Mouse (Mus musculus) kidney, embryonic 15.5 days (tissue): Measurements from ENCODE around the gene Wdr66. TPM values are rescaled to one million over a fixed set of nuclear protein-coding genes. Genes with fewer than 3 reads are reported as not detected.
A peak's percentile ranks its signal among the peaks of the same experiment; 100 is the strongest.

Experiments
- ATAC-seq: fragments of 200-750 bp; cut with Nextera tagmentation; replicated peaks from 2 replicates; pipeline ENCODE4 v1.8.0; 2017; ENCODE audit warnings: moderate TSS enrichment; ENCODE audit not compliant: low FRiP score
- H3K27ac ChIP-seq: fragments of 300-500 bp; sonication (generic); 2 replicates; pipeline ENCODE4 v1.5.1; 2015; ENCODE audit warnings: mild to moderate bottlenecking, inconsistent platforms
- H3K27me3 ChIP-seq: fragments of 300-500 bp; sonication (generic); 2 replicates; pipeline ENCODE4 v1.6.1; 2015; ENCODE audit warnings: inconsistent platforms
- H3K36me3 ChIP-seq: fragments of 300-500 bp; sonication (generic); 2 replicates; pipeline ENCODE4 v1.6.1; 2015; ENCODE audit warnings: inconsistent platforms
- H3K4me1 ChIP-seq: fragments of 300-500 bp; sonication (generic); 2 replicates; pipeline ENCODE4 v1.6.1; 2015; ENCODE audit warnings: inconsistent platforms
- H3K4me2 ChIP-seq: fragments of 300-500 bp; sonication (generic); 2 replicates; pipeline ENCODE4 v1.6.1; 2015; ENCODE audit warnings: moderate library complexity, mild to moderate bottlenecking, inconsistent platforms
- H3K4me3 ChIP-seq: fragments of 300-500 bp; sonication (generic); replicated peaks from 2 replicates; pipeline ENCODE4 v1.5.1; 2015; ENCODE audit warnings: mild to moderate bottlenecking, inconsistent platforms
- H3K9ac ChIP-seq: fragments of 300-500 bp; sonication (generic); 2 replicates; pipeline ENCODE4 v1.6.1; 2015; ENCODE audit warnings: mild to moderate bottlenecking, inconsistent platforms
- H3K9me3 ChIP-seq: fragments of 300-500 bp; sonication (generic); replicated peaks from 2 replicates; pipeline ENCODE4 v1.6.1; 2016; ENCODE audit warnings: inconsistent platforms
- WGBS: fragments of 180-500 bp; shearing (Covaris S2); methylation state at CpG from one replicate; pipeline ENCODE4 v1.1.7; 2015; ENCODE audit warnings: mixed read lengths; 5-methylcytosine and 5-hydroxymethylcytosine counted together
- polyA plus RNA-seq: library from polyadenylated mRNA; unstranded; fragments of >200 nt; fragmentation: Nextera tagmentation; extraction: Ambion mirVana; gene quantifications from 2 replicates; pipeline ENCODE4 v1.2.1, GENCODE M21; 2015

Gene Wdr66
- polyA plus RNA-seq, 1 experiment from 2014 or later: 1.5 TPM

- Histone ChIP-seq H3K4me1 (peaks cover 55% of the 10 kb centered on the region), H3K27me3 (no peaks in the 10 kb centered on the region), H3K36me3 (peaks cover 7% of the 10 kb centered on the region; the same call in 1 of the 2 replicates), H3K4me3 (peak overlapping the region; percentile 91), H3K9me3 (no peaks in the 10 kb centered on the region), H3K4me2 (peak overlapping the region; percentile 83), H3K27ac (peak overlapping the region; percentile 98), H3K9ac (peak overlapping the region; percentile 94)
- ATAC-seq: peak; percentile 40
- 43% methylated on average over 7 of the region's 7 CpGs for WGBS
Measured at GRCm38 (mm10) chr5:123346701-123347270, 94.9 kb downstream of the Wdr66 start.

- H3K27me3 ChIP-seq: no peaks in the 10 kb centered on the region
- H3K36me3 ChIP-seq: peaks cover 19% of the 10 kb centered on the region
- H3K9me3 ChIP-seq: no peaks in the 10 kb centered on the region
- 65% methylated on average over 2 of the region's 2 CpGs for WGBS
- no peak overlapping the region for H3K4me3 ChIP-seq
- no peak for ATAC-seq
- no peak overlapping the region for H3K9ac ChIP-seq
- peak overlapping the region; percentile 98 for H3K27ac ChIP-seq
- peaks cover 55% of the 10 kb centered on the region for H3K4me1 ChIP-seq
- H3K4me2 ChIP-seq: peak overlapping the region; percentile 83; the same call in 1 of the 2 replicates
Measured at GRCm38 (mm10) chr5:123347985-123348384, 96.1 kb downstream of the Wdr66 start.

- Histone ChIP-seq H3K4me3 (no peak overlapping the region), H3K9me3 (no peaks in the 10 kb centered on the region), H3K4me2 (no peak overlapping the region), H3K27ac (no peak overlapping the region), H3K36me3 (peaks cover 40% of the 10 kb centered on the region), H3K4me1 (peaks cover 48% of the 10 kb centered on the region), H3K9ac (no peak overlapping the region), H3K27me3 (no peaks in the 10 kb centered on the region)
- ATAC-seq: no peak
- WGBS: 64% methylated on average over 10 of the region's 10 CpGs
Measured at GRCm38 (mm10) chr5:123350386-123350785, 98.5 kb downstream of the Wdr66 start.

DNA sequence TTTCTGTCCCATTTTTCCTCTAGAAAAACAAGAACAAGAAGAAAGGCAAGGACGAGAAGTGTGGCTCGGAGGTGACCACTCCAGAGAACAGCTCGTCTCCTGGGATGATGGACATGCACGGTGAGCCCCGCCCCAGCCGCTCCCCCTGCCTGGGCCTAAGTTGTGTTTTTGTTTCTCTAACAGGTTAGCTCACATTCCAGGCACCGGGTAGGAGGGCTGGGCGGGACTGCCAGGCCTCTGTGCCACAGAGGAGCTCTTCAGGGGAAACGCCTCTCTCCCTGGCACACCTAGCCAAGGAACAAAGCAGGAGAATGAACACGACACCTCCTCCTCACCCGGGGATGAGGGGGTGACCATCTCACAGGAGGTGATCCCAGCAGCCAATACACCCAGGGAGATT lies 104.0 kb downstream of the Wdr66 start:
- no peak overlapping the region for H3K9ac ChIP-seq
- no peak overlapping the region for H3K4me2 ChIP-seq
- WGBS: 60% methylated on average over 11 of the region's 11 CpGs
- no peak overlapping the region for H3K4me3 ChIP-seq
- no peak for ATAC-seq
- H3K4me1 ChIP-seq: peaks cover 24% of the 10 kb centered on the region
- H3K36me3 ChIP-seq: peaks cover 81% of the 10 kb centered on the region
- no peaks in the 10 kb centered on the region for H3K27me3 ChIP-seq
- H3K9me3 ChIP-seq: no peaks in the 10 kb centered on the region
- 0 out of 2 replicates have a peak overlapping the region, but pooled peaks have one; percentile 9 for H3K27ac ChIP-seq

DNA sequence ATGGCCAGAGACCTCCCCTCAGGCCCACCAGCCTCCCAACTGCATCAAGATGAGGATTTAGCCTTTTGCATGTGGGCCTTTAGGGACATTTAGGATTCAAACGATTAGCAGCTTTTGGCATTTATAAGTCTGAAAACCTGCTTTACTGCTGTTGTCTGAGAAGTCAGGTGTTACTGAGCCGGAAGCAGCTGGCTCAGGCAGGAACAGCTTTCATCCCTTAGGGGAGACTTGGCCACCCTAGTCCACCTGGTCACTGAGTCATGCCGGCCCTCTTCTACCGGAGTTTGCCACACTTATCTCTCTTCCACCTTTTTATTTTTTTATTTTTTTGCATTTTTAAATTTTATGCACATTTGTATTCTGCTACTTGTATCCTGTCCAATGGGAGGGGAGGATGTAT lies 105.4 kb downstream of the Wdr66 start:
- H3K4me2 ChIP-seq: no peak overlapping the region
- peaks cover 87% of the 10 kb centered on the region for H3K36me3 ChIP-seq
- H3K27ac ChIP-seq: no peak overlapping the region

GRCm38 (mm10) chr5:123359431-123359830 lies 107.5 kb downstream of the Wdr66 start:
- Histone ChIP-seq H3K4me2 (no peak overlapping the region), H3K4me3 (no peak overlapping the region), H3K27me3 (no peaks in the 10 kb centered on the region), H3K27ac (peak overlapping the region; percentile 73), H3K36me3 (peaks cover 91% of the 10 kb centered on the region), H3K9ac (no peak overlapping the region), H3K4me1 (peaks cover 26% of the 10 kb centered on the region), H3K9me3 (no peaks in the 10 kb centered on the region)
- 60% methylated on average over 6 of the region's 6 CpGs for WGBS
- ATAC-seq: peak; percentile 91

More for the DNA sequence above, 105.4 kb downstream of the Wdr66 start:
- 83% methylated on average over 4 of the region's 4 CpGs for WGBS
- Histone ChIP-seq H3K4me1 (peaks cover 19% of the 10 kb centered on the region), H3K9ac (no peak overlapping the region), H3K4me3 (no peak overlapping the region), H3K27me3 (no peaks in the 10 kb centered on the region), H3K9me3 (no peaks in the 10 kb centered on the region)
- ATAC-seq: no peak

GRCm38 (mm10) chr5:123362911-123363310 lies 111.0 kb downstream of the Wdr66 start:
- no peak for ATAC-seq
- peaks cover 19% of the 10 kb centered on the region for H3K4me1 ChIP-seq
- H3K4me2 ChIP-seq: no peak overlapping the region
- H3K27ac ChIP-seq: no peak overlapping the region
- peaks cover 89% of the 10 kb centered on the region for H3K36me3 ChIP-seq
- no peaks in the 10 kb centered on the region for H3K9me3 ChIP-seq
- 86% methylated on average over 4 of the region's 4 CpGs for WGBS
- H3K27me3 ChIP-seq: no peaks in the 10 kb centered on the region
- H3K9ac ChIP-seq: no peak overlapping the region
- H3K4me3 ChIP-seq: no peak overlapping the region

DNA sequence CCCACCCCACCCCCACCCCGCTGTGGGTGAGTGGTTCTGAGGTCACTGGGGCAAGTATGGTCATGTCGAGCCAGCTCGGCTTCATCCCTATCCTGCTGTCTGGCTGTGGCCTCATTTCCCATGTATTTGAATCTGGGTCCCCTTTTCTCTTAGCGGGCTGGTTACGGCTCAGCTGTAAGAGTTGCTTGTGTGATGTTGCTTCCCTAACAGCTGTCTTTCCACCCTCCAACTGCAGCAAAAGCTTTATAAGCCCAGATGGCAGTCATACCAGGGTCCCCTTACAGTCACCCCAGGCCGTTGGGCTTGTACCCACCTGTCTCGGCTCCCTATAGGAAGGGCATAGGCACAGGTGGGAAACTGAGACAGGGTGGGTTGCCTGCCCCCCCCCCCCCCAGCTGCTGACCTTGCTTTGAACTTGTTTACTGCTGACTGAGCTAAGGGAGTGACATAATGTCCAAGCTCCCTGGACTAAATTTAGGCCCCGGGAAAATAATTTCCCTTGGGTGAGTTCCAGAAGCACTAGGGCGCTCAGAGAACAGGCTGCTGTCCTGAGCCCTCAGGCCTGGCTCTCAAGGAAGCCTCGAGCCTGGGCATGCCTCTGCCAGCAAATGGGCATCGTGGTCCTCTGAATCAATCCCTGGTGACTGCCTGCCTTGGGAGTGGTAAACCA lies 112.5 kb downstream of the Wdr66 start:
- Histone ChIP-seq H3K4me2 (no peak overlapping the region), H3K9me3 (no peaks in the 10 kb centered on the region), H3K4me3 (no peak overlapping the region), H3K27ac (peak overlapping the region; percentile 62; the same call in 1 of the 2 replicates), H3K9ac (no peak overlapping the region), H3K27me3 (no peaks in the 10 kb centered on the region), H3K4me1 (peaks cover 11% of the 10 kb centered on the region), H3K36me3 (peaks cover 89% of the 10 kb centered on the region)
- 76% methylated on average over 11 of the region's 11 CpGs for WGBS
- ATAC-seq: no peak

- ATAC-seq: no peak
- H3K4me3 ChIP-seq: no peak overlapping the region
- H3K9me3 ChIP-seq: no peaks in the 10 kb centered on the region
- peaks cover 98% of the 10 kb centered on the region for H3K36me3 ChIP-seq
- no peak overlapping the region for H3K4me2 ChIP-seq
- H3K27ac ChIP-seq: no peak overlapping the region
- H3K27me3 ChIP-seq: no peaks in the 10 kb centered on the region
- peaks cover 9% of the 10 kb centered on the region for H3K4me1 ChIP-seq
- H3K9ac ChIP-seq: no peak overlapping the region
- 80% methylated on average over 13 of the region's 13 CpGs for WGBS
Measured at GRCm38 (mm10) chr5:123368869-123369488, 117.1 kb downstream of the Wdr66 start.

- Histone ChIP-seq H3K9me3 (no peaks in the 10 kb centered on the region), H3K36me3 (peaks cover 93% of the 10 kb centered on the region), H3K4me1 (no peaks in the 10 kb centered on the region), H3K4me2 (no peak overlapping the region), H3K9ac (no peak overlapping the region), H3K27me3 (no peaks in the 10 kb centered on the region), H3K27ac (no peak overlapping the region), H3K4me3 (no peak overlapping the region)
- ATAC-seq: no peak
- 86% methylated on average over 5 of the region's 5 CpGs for WGBS
Measured at GRCm38 (mm10) chr5:123370049-123370448, 118.1 kb downstream of the Wdr66 start.

DNA sequence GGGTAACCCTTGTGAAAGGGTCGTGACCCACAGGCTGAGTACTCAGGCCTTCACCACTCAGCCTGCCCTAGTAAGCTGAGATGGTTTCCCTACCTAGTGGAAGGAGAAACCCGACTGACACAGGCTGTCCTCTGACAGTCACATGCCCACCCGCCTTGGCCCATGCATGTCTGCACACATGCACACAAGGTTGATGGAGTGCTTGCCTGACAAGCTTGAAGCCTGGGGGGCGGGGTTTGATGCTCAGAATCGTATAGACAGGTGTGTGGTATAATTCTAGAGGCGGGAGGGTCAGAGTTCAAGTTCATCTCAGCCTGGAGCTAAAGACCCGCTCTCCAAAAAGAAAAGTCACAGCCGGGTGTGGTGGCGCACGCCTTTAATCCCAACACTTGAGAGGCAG lies 123.4 kb downstream of the Wdr66 start:
- 88% methylated on average over 10 of the region's 10 CpGs for WGBS
- Histone ChIP-seq H3K27ac (no peak overlapping the region), H3K4me3 (no peak overlapping the region), H3K9me3 (no peaks in the 10 kb centered on the region), H3K36me3 (peaks cover 46% of the 10 kb centered on the region), H3K27me3 (no peaks in the 10 kb centered on the region), H3K9ac (no peak overlapping the region), H3K4me1 (peaks cover 34% of the 10 kb centered on the region), H3K4me2 (no peak overlapping the region)
- no peak for ATAC-seq

GRCm38 (mm10) chr5:123375793-123376452 lies 124.0 kb downstream of the Wdr66 start:
- WGBS: 90% methylated on average over 6 of the region's 6 CpGs
- H3K4me1 ChIP-seq: peaks cover 34% of the 10 kb centered on the region
- peaks cover 40% of the 10 kb centered on the region for H3K36me3 ChIP-seq
- 0 out of 2 replicates have a peak overlapping the region, but pooled peaks have one; percentile 23 for H3K27ac ChIP-seq
- H3K4me3 ChIP-seq: no peak overlapping the region
- no peak overlapping the region for H3K9ac ChIP-seq
- ATAC-seq: no peak
- H3K4me2 ChIP-seq: no peak overlapping the region
- no peaks in the 10 kb centered on the region for H3K9me3 ChIP-seq
- H3K27me3 ChIP-seq: no peaks in the 10 kb centered on the region
